Mouse (Mus musculus) adrenal gland, adult (tissue): ENCODE results near the gene Neu4.
A peak's percentile ranks its signal among the peaks of the same experiment; 100 is the strongest.
"Not testable (repeated sequence)": the region's sequence is repeated elsewhere in the genome, so short reads cannot be mapped to it uniquely, and the experiment has no call there.

Source experiments
- DNase-seq, 2 experiments: peaks; one replicate each; pipeline ENCODE4 v3.0.0; 2022 to 2023; ENCODE audit warnings: low spot score in 1 of 2; ENCODE audit not compliant: inconsistent age in 2 of 2

Neu4 gene

DNA sequence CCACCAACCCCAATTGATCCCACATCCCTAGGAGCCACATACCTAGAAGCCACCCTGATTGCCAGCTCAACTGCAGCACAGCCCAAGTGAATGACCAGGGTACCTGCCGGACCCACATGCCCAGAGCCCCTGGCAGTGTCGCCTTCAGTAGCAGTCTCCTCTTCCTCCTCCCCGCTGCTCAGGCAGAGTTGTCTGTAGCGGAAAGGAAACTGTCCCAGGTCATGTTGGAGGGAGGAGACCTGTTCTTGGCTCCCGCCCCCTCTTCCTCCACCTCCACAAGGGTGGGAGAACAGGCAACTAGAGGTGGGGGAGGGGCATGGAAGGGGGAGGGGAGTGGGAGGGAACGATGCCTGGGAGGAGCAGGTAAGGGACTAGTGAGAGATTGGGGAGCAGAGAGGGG, 32.1 kb downstream of the Neu4 start, which contains the start of gene Pdcd1:
Gene Pdcd1, minus strand, starts transcription at position 181 of the 400 bp plus-strand sequence.
- no peak for DNase-seq

DNA sequence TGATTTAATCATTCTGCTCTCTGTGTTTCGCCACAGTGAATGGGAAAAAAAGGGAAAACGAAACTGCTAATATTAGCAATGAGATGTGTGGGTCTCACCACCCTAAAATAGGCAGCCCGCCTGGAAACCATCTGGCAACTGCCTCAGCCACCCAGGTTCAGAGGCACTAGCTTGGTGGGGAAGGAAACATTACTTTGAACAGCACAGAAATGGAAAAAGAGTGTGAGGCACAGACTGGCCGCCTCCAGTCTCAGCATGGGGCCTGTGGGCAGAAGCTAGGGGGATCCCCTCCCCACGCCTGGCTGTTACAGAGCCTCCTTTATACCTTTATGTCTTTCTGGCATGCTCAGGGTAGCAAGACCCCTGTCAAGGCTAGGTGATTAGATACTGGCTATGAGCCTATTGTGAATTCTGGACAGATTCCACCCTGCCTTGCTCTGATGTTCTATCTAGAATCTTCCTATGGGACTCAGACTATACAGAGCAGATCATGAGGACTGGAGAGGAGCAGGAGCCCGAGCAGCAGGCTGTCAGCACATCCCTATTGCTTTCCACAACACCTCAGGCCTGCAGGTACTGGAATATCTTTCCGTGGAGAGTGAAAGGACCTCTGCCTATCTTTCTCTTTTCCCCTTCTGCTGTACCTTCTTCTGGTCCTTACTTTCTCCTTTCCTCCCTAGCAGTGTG, 33.4 kb downstream of the Neu4 start:
- DNase-seq, result peak in 1 of 2 experiments; percentile 20

DNA sequence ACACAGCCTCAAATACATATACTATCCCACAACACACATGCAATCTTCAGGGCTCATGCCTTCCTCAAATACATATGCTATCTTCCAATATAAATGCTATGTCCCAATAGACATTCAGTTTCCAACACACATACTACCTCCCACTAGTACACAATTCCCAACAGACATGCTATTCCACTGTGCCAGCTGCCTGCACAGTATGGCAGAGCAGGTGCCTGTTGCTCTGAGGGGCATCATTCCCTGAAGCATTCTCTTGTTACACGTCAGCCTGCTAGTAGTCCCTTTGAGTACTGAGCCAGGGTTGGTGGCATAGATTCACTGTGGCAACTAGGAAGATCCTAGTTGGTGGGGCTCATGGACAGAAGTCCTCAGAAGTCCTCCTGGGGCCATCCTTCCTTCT, 34.2 kb downstream of the Neu4 start:
- DNase-seq, result no peak

DNA sequence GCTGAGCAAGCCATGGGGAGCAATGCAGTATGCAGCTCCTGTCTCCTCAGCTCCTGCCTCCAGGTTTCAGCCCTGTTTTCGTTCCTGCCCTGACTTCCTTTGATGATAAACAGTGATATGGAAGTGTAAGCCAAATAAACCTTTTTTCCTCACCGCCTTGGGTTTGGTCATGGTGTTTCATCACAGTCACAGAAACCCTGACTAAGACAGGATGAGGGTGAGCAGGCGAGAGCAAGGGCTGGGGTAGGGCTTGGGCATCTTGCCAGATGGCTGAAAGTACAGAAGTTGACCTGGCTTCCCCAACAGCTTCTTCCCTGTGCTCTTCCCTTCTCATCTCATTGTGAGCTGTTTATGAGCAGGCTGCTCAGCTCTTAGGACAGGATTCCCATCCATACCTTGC, 35.7 kb downstream of the Neu4 start:
- peak in 1 of 2 experiments; percentile 19 for DNase-seq

DNA sequence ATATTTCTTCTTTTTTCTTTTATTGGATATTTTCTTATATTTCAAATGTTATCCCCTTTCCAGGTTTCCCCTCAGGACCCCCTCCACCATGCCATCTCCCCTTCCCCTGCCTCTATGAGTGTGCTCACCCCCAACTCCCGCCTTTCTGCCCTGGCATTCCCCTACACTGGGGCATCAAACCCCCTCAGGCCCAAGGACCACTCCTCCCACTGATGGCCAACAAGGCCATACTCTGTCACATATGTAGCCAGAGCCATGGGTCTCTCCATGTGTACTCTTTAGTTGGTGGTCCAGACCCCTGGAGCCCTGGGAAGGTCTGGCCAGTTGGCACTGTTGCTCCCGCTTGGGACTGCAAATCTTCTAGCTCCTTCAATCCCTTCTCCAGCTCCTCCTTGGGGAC, 37.1 kb downstream of the Neu4 start:
- no peak for DNase-seq

DNA sequence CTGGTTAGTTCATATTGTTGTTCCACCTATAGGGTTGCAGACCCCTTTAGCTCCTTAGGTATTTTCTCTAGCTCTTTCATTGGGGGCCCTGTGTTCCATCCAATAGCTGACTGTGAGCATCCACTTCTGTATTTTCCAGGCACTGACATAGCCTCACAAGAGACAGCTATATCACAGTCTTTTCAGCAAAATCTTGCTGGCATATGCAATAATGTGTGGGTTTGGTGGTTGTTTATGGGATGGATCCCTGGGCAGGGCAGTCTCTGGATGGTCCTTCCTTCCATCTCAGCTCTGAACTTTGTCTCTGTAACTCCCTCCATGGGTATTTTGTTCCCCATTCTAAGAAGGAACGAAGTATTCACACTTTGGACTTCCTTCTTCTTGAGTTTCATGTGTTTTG, 38.0 kb downstream of the Neu4 start:
- DNase-seq, result not testable (repeated sequence)

DNA sequence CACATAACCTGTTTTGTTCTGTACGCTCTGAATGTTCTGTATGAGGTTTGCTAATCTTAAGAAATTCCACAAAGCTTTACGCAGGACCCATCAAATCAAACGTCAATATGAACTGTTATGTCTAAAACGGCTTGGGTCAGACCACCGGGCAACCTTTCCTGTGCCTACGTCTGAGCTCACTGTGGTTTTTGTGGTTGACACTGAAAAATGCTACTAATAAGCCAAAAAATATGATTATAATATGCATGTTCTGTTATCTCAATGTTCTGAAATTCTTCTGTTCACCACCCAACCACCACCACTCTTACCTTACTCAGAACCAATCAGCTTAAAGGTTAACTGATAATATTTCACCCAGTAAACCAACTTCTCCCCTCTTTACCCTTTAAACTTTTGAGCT, 54.5 kb downstream of the Neu4 start:
- DNase-seq, result no peak

DNA sequence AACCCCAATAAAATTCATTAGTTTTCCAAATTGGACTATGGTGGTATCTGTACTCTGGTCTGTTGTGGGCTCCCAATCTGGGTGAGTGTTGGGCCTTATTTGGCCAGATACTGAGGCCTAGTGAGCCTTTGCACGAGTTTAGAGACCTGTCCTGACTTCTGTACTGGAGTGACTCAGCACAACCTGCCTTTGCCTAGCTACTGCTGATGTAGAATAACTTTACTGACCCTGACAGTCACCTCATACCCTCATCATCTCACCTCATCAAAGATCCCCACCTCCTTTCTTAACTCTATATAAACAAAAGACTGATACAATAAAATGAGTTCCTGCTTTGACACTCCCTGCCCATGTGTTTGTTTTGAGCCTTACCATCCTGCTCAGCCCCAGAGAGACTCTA, 56.5 kb downstream of the Neu4 start:
- no peak for DNase-seq
